Mouse (Mus musculus) liver, embryonic 11.5 days (tissue): Measurements from ENCODE around the gene H2al1m. TPM values are rescaled to one million over a fixed set of nuclear protein-coding genes. Genes with fewer than 3 reads are reported as not detected.
A peak's percentile ranks its signal among the peaks of the same experiment; 100 is the strongest.
"Not testable (repeated sequence)": the region's sequence is repeated elsewhere in the genome, so short reads cannot be mapped to it uniquely, and the experiment has no call there.

Source experiments
- ATAC-seq: fragments of 200-750 bp; cut with Nextera tagmentation; replicated peaks from 2 replicates; pipeline ENCODE4 v1.8.0; 2017; ENCODE audit warnings: moderate number of reproducible peaks, mild to moderate bottlenecking, moderate TSS enrichment, moderate library complexity; ENCODE audit not compliant: low FRiP score
- DNase-seq: peaks from one replicate; pipeline ENCODE4 v3.0.0-alpha.2; 2017; ENCODE audit warnings: low spot score
- H3K27ac ChIP-seq: fragments of 300-500 bp; sonication (generic); 2 replicates; pipeline ENCODE4 v1.5.1; 2014; ENCODE audit warnings: mild to moderate bottlenecking, low read depth, low read length, control low read depth
- H3K27me3 ChIP-seq: fragments of 300-500 bp; sonication (generic); replicated peaks from 2 replicates; pipeline ENCODE4 v1.6.1; 2014; ENCODE audit warnings: low read length, mixed read lengths; ENCODE audit not compliant: control insufficient read depth, insufficient read depth
- H3K36me3 ChIP-seq: fragments of 300-500 bp; sonication (generic); 2 replicates; pipeline ENCODE4 v1.6.1; 2014; ENCODE audit warnings: mild to moderate bottlenecking, low read length, moderate library complexity, mixed read lengths; ENCODE audit not compliant: control insufficient read depth, insufficient read depth
- H3K4me1 ChIP-seq: fragments of 300-500 bp; sonication (generic); replicated peaks from 2 replicates; pipeline ENCODE4 v1.6.1; 2014; ENCODE audit warnings: low read length, mixed read lengths; ENCODE audit not compliant: control insufficient read depth, insufficient read depth
- H3K4me2 ChIP-seq: fragments of 300-500 bp; sonication (generic); 2 replicates; pipeline ENCODE4 v1.6.1; 2014; ENCODE audit warnings: mild to moderate bottlenecking, control low read depth, moderate library complexity
- H3K4me3 ChIP-seq: fragments of 300-500 bp; sonication (generic); 2 replicates; pipeline ENCODE4 v1.5.1; 2014; ENCODE audit warnings: low read depth, low read length, control low read depth
- H3K9ac ChIP-seq: fragments of 300-500 bp; sonication (generic); 2 replicates; pipeline ENCODE4 v1.6.1; 2014; ENCODE audit warnings: low read depth, low read length, control low read depth
- H3K9me3 ChIP-seq: fragments of 300-500 bp; sonication (generic); 2 replicates; pipeline ENCODE4 v1.6.1; 2016; ENCODE audit warnings: low read length, inconsistent platforms, mixed read lengths; ENCODE audit not compliant: control insufficient read depth
- WGBS: fragments of 180-500 bp; shearing (Covaris S2); extraction: QIAGEN DNeasy Blood & Tissue Kit; methylation state at CpG from one replicate; pipeline ENCODE4 v1.1.7; 2014; 5-methylcytosine and 5-hydroxymethylcytosine counted together
- polyA plus RNA-seq: library from polyadenylated mRNA; unstranded; fragments of >200 nt; fragmentation: Nextera tagmentation; extraction: Ambion mirVana; gene quantifications from 2 replicates; pipeline ENCODE4 v1.2.1, GENCODE M21; 2014

Gene H2al1m
- polyA plus RNA-seq = 1.3 and 1.5 TPM in 2 replicates

GRCm38 (mm10) chrX:9283464-9283863 lies at the start of gene H2al1m:
TSS of gene H2al1m (plus strand) at chrX:9283764.
- not testable (repeated sequence) for H3K36me3 ChIP-seq, H3K4me1 ChIP-seq, ATAC-seq, H3K27me3 ChIP-seq, DNase-seq, H3K4me3 ChIP-seq, H3K9me3 ChIP-seq, H3K4me2 ChIP-seq, H3K9ac ChIP-seq, H3K27ac ChIP-seq
- WGBS = no CpG with 5 or more reads among the region's 1 CpGs

DNA sequence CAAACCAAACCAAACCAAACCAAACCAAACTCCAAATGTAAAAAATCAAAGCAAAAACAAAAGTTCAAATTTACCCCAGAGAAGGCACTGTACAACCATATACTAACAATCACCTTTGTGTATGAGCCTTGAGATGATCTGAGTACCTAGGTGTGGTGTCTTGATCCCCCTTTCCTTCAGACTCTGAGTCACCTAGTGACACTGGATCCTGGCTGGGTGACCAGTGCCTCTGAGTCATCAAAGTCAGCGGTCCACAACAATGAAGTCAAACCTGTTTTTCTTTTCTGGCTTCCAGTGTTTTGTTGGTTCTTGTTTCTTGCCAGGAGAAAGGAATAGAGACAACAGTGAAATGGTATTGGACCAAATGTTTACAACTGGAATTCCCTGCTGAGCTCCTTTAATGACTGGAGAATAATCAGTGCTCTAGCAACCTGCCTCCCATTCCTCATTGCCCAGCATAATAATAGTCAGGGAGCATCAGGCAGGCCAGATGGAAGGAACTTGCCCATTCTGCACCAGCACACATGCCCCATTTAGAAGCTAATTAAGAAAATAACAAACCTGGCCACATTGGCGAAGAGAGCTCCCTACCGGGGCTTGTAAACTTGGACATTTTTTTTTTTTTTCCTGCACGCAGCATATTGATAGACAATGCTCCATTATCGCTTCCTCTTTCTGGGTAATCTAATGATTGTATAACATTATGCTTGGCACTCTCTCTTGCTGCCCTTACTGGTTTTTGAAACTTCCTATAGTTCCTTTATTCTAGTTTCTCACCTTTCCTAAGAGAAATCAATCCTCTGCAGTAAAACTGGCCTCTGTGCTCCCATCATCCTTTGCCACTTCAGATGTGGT lies 42.6 kb upstream of the H2al1m start:
- Histone ChIP-seq H3K36me3 (no peaks in the 10 kb centered on the region; the same call in 1 of the 2 replicates), H3K9ac (no peak overlapping the region), H3K4me1 (peaks cover 8% of the 10 kb centered on the region; the same call in 1 of the 2 replicates), H3K9me3 (no peaks in the 10 kb centered on the region), H3K27ac (no peak overlapping the region), H3K27me3 (no peaks in the 10 kb centered on the region), H3K4me2 (no peak overlapping the region), H3K4me3 (no peak overlapping the region)
- DNase-seq = no peak
- ATAC-seq = no peak
- 79% methylated on average over 5 of the region's 5 CpGs for WGBS

DNA sequence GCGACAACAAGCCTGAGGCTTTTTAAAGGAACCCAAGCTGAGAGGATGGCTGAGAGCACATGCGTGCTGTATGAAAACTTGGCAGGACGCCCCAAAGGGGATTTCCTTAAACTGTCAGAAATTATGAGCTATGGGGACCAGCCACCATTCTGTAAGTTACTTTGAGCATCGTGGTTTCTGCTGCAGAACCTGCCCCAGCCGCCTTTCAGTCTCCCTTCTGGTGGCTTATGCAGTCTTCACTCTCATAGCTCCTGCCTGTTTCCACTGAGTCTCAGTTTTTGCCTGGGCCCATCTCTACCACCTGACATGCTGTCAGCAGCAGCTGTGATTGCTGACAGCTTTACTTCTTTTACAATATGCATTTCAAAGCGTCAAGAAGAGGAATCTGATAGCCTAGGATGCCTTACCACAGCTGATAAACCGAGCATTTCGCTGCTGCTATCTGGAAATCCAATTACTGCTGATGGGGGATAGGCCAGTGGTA lies 40.1 kb upstream of the H2al1m start:
- DNase-seq = no peak

DNA sequence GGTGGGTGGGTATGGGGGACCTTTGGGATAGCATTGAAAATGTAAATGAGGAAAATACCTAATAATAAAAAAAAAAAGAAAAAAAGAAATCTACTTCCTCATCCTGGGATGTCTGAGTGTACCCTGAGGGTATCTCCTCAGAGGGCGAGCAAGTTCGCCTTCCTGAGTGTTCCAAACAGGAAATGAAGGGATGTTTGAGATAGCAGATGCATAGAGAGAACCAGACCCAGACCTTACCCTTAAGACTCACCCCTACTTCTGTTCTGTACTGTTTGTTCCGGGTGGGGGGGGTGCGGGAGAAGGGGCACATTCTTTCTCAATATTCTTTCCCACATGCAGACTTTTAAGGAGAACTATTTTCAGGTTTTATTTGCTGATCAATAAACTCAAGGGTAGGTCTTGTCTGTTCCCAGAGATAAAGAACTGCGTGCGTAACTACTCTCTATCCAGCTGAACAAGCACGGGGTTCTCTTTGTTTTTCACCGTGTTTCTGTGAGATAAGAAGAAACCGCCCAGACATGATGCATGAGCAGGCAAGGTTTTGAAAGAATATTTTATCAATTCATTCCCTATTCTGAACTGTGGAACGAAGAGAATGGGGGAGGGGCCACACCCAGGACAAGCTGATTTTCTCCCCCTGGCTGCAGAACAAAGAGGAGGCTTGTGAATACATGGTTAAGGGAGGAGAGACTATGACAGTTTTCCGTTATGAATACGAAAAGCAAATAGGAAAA lies 38.8 kb upstream of the H2al1m start:
- Histone ChIP-seq H3K9ac (0 out of 2 replicates have a peak overlapping the region, but pooled peaks have one; percentile 25), H3K4me3 (no peak overlapping the region), H3K27ac (peak overlapping the region; percentile 64), H3K4me2 (peak overlapping the region; percentile 43; the same call in 1 of the 2 replicates), H3K4me1 (peaks cover 10% of the 10 kb centered on the region; the same call in 1 of the 2 replicates), H3K36me3 (no peaks in the 10 kb centered on the region; the same call in 1 of the 2 replicates), H3K27me3 (no peaks in the 10 kb centered on the region), H3K9me3 (no peaks in the 10 kb centered on the region)
- ATAC-seq (peak; percentile 97), DNase-seq (peak; percentile 33)
- WGBS = 34% methylated on average over 12 of the region's 12 CpGs

More for the DNA sequence above, 40.1 kb upstream of the H2al1m start:
- Histone ChIP-seq H3K9me3 (no peaks in the 10 kb centered on the region), H3K4me1 (peaks cover 8% of the 10 kb centered on the region; the same call in 1 of the 2 replicates), H3K36me3 (no peaks in the 10 kb centered on the region; the same call in 1 of the 2 replicates), H3K4me3 (no peak overlapping the region), H3K27me3 (no peaks in the 10 kb centered on the region), H3K27ac (no peak overlapping the region), H3K9ac (no peak overlapping the region), H3K4me2 (no peak overlapping the region)
- no peak for ATAC-seq
- 40% methylated on average over 8 of the region's 8 CpGs for WGBS

DNA sequence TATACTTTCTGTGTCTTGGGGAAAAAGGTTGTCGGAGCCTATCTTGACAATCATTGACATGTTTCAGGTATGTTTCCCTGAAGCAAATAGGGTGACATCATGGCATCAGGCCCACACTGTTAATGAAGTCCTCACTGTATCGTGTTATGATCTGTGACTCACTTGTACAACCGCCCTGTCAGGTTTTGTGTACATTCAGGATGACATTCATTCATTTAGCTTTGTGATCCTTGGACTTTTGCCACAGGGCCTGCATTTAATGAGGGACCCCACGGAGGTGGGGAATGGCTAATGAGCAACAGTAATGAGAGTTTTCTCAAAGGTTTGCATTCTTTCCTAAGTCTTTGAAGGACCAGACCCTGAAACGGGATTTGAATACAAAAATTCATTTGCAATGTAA lies 34.7 kb upstream of the H2al1m start:
- ATAC-seq = no peak
- no peak overlapping the region for H3K4me2 ChIP-seq
- H3K36me3 ChIP-seq = no peaks in the 10 kb centered on the region
- DNase-seq = no peak
- H3K9me3 ChIP-seq = no peaks in the 10 kb centered on the region
- no peak overlapping the region for H3K9ac ChIP-seq
- H3K27ac ChIP-seq = no peak overlapping the region
- peaks cover 3% of the 10 kb centered on the region; the same call in 1 of the 2 replicates for H3K4me1 ChIP-seq
- 72% methylated on average over 5 of the region's 5 CpGs for WGBS
- no peak overlapping the region for H3K4me3 ChIP-seq
- H3K27me3 ChIP-seq = no peaks in the 10 kb centered on the region

- no peaks in the 10 kb centered on the region for H3K36me3 ChIP-seq
- H3K27ac ChIP-seq = no peak overlapping the region
- ATAC-seq (no peak), DNase-seq (no peak)
- no peak overlapping the region for H3K9ac ChIP-seq
- no peaks in the 10 kb centered on the region for H3K9me3 ChIP-seq
- 68% methylated on average over 10 of the region's 10 CpGs for WGBS
- no peak overlapping the region for H3K4me3 ChIP-seq
- H3K4me2 ChIP-seq = no peak overlapping the region
- 0 out of 2 replicates have a peak, but pooled peaks cover 2% of the 10 kb centered on the region for H3K4me1 ChIP-seq
- no peaks in the 10 kb centered on the region for H3K27me3 ChIP-seq
Measured at GRCm38 (mm10) chrX:9253990-9254389, 29.6 kb upstream of the H2al1m start.

DNA sequence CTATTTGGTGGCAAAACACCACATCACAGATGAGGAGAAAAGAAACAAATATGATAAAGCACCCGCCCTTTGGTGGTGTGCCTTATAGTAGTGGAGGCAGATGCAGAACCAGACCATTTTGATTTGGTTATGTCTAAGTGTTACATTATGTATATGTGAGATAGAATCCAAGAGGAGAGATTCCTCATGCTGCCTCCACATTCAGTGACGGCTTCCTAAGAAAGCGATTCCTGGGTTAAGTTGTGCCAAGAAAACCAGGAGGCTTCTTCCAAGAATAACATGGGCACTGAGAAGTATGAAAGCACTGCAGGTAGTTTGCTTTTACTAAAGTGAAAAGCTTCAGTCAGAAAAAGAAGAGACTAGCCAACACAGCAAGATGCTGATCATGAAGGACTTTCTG lies 28.7 kb upstream of the H2al1m start:
- Histone ChIP-seq H3K4me2 (peak overlapping the region; percentile 29; the same call in 1 of the 2 replicates), H3K27me3 (no peaks in the 10 kb centered on the region), H3K4me1 (no peaks in the 10 kb centered on the region), H3K9ac (no peak overlapping the region), H3K36me3 (no peaks in the 10 kb centered on the region), H3K4me3 (no peak overlapping the region), H3K27ac (no peak overlapping the region), H3K9me3 (no peaks in the 10 kb centered on the region)
- 87% methylated on average over 3 of the region's 3 CpGs for WGBS
- no peak for DNase-seq
- no peak for ATAC-seq

GRCm38 (mm10) chrX:9256766-9257165 lies 26.8 kb upstream of the H2al1m start, which contains the start of gene Gm14862:
TSS of gene Gm14862 (minus strand) at chrX:9256899.
- H3K27ac ChIP-seq = peak within 1 kb of the TSS; percentile 48
- H3K9ac ChIP-seq = no peak within 1 kb of the TSS
- no peak within 1 kb of the TSS; the same call in 1 of the 2 replicates for H3K4me2 ChIP-seq
- H3K9me3 ChIP-seq = no peaks in the 10 kb centered on the region
- H3K27me3 ChIP-seq = no peaks in the 10 kb centered on the region
- ATAC-seq = peak; percentile 87
- DNase-seq = no peak
- H3K36me3 ChIP-seq = no peaks in the 10 kb centered on the region
- no peak within 1 kb of the TSS; the same call in 1 of the 2 replicates for H3K4me3 ChIP-seq
- WGBS = 59% methylated on average over 5 of the region's 5 CpGs
- H3K4me1 ChIP-seq = no peaks in the 10 kb centered on the region
